Mouse (Mus musculus): ENCODE data around the gene Runx2. TPM values are rescaled to one million over a fixed set of nuclear protein-coding genes. Genes with fewer than 3 reads are reported as not detected.

Gene Runx2
- polyA plus RNA-seq, 1 experiment from 2014 or later = 0.52 TPM

- Histone ChIP-seq H3K9me3 (ENCODE audit: control insufficient read depth, low read length) (no peaks in the 10 kb centered on the region), H3K27me3 (ENCODE audit: control insufficient read depth, insufficient read depth, low read length) (no peaks in the 10 kb centered on the region), H3K9ac (no peak overlapping the region), H3K4me1 (replicated peaks; ENCODE audit: control insufficient read depth, insufficient read depth, low read length) (no peaks in the 10 kb centered on the region), H3K4me3 (replicated peaks; ENCODE audit: low read length) (no peak overlapping the region), H3K27ac (no peak overlapping the region), H3K4me2 (replicated peaks) (no peak overlapping the region), H3K36me3 (replicated peaks; ENCODE audit: control insufficient read depth, insufficient read depth) (no peaks in the 10 kb centered on the region)
- WGBS = 83% methylated on average over 3 of the region's 3 CpGs
- no peak for ATAC-seq (ENCODE audit: low FRiP score)
- no peak for DNase-seq (ENCODE audit: low spot score)
These were observed 357.9 kb downstream of the Runx2 start for GRCm38 (mm10) chr17:44456696-44457095.

- no peak overlapping the region for H3K27ac ChIP-seq
- H3K27me3 ChIP-seq (ENCODE audit: control insufficient read depth, insufficient read depth, low read length) = no peaks in the 10 kb centered on the region
- no peaks in the 10 kb centered on the region for H3K4me1 ChIP-seq (replicated peaks; ENCODE audit: control insufficient read depth, insufficient read depth, low read length)
- ATAC-seq (ENCODE audit: low FRiP score) (peak; percentile 83; the same call in 1 of the 2 replicates), DNase-seq (ENCODE audit: low spot score) (peak; percentile 83)
- no peaks in the 10 kb centered on the region for H3K9me3 ChIP-seq (ENCODE audit: control insufficient read depth, low read length)
- no peak overlapping the region for H3K9ac ChIP-seq
- no peaks in the 10 kb centered on the region for H3K36me3 ChIP-seq (replicated peaks; ENCODE audit: control insufficient read depth, insufficient read depth)
- WGBS = 39% methylated on average over 12 of the region's 12 CpGs
- no peak overlapping the region for H3K4me2 ChIP-seq (replicated peaks)
- no peak overlapping the region for H3K4me3 ChIP-seq (replicated peaks; ENCODE audit: low read length)
These were observed 358.7 kb downstream of the Runx2 start for GRCm38 (mm10) chr17:44455681-44456600.

- H3K4me3 ChIP-seq (replicated peaks; ENCODE audit: low read length) = no peak overlapping the region
- no peak overlapping the region for H3K27ac ChIP-seq
- no peak overlapping the region for H3K9ac ChIP-seq
- WGBS = 73% methylated on average over 9 of the region's 9 CpGs
- no peaks in the 10 kb centered on the region for H3K36me3 ChIP-seq (replicated peaks; ENCODE audit: control insufficient read depth, insufficient read depth)
- no peaks in the 10 kb centered on the region for H3K9me3 ChIP-seq (ENCODE audit: control insufficient read depth, low read length)
- DNase-seq (ENCODE audit: low spot score) = no peak
- ATAC-seq (ENCODE audit: low FRiP score) = no peak
- H3K27me3 ChIP-seq (ENCODE audit: control insufficient read depth, insufficient read depth, low read length) = no peaks in the 10 kb centered on the region
- no peak overlapping the region for H3K4me2 ChIP-seq (replicated peaks)
- no peaks in the 10 kb centered on the region for H3K4me1 ChIP-seq (replicated peaks; ENCODE audit: control insufficient read depth, insufficient read depth, low read length)
These were observed 364.6 kb downstream of the Runx2 start for GRCm38 (mm10) chr17:44449915-44450471.

Other genes with a start within 250 kb of the Runx2 start
- 26.1 and 26.2 TPM in 2 replicates for gene Supt3, start 37.6 kb downstream of the Runx2 start, polyA plus RNA-seq (2014; fragmentation: Nextera tagmentation; extraction: Ambion mirVana)